Mouse (Mus musculus) T-cell, adult 2 months (primary cell): Measurements from ENCODE around the gene Psen1.

Source experiments
- DNase-seq: peaks from one replicate; pipeline ENCODE4 v3.0.0; 2022; ENCODE audit warnings: low spot score

Psen1 gene

DNA sequence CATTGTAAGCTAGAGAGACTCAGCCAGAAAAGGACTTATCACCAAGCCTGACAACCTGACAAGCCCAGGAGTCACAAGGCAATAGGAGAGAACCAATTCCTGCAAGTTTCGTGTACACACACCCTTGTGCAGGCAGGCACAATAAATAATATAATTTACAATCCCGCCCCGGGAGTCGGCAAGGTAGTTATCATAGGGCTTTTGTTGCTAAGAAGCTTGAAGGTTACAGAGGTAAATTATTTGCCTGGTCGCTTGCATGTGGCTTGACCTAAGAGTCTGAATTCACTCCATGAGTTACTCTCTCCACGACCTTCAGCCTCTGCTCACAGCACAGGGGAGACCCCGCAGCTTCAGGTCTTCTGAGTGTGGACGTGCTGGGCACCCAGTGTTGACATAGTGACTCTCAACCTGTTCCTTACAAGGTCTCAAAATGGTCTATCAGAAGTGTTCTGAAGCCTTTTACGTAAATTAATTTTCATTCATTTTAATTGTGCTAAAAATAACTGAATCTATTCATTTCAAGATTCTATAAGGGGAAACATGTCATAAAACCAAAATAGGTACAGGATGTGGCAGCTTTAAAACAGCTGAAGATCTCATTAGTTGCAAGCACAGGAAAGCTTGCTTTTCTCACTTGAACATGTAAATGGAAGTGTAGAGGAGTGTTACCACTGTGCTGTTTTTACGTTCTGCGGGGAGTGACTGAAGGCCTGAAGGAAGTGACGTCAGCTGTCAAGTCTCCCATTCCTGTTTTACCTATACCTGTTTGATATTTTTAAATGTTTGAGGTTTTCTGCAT, 38.8 kb downstream of the Psen1 start:
- no peak for DNase-seq

DNA sequence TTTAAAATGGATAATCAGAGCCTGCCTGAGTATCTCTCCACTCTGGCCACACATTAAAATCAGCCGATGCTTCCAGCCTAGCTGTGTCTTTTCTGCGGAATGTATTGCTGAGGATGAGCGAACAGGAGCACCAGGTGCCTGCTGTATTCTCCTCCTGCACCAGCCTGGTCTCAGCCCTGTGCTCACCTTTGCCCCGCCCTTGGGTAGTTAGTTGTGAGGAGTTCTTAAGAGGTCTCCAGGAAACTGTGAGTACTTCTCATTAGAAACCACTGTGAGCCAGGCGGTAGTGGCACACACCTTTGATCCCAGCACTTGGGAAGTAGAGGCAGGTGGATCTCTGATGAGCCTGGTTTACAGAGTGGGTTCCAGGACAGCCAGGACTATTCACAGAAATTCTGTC, 44.3 kb downstream of the Psen1 start:
- DNase-seq: no peak

DNA sequence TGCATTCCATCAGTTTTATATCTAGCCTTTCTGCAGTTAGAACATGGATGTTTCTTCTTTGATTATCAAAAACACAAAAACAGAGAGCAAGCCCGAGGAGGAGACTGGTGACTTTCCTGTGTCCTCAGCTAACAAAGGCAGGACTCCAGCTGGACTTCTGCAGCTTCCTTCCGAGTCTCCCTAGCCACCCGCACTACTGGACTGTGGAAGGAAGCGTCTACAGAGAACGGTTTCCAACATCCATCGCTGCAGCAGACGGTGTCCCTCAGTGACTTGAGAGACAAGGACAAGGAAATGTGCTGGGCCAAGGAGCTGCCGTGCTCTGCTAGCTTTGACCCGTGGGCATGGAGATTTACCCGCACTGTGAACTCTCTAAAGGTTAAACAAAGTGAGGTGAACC, 46.1 kb downstream of the Psen1 start:
- no peak for DNase-seq

- no peak for DNase-seq
Measured at GRCm38 (mm10) chr12:83736236-83736635, 48.3 kb downstream of the Psen1 start.

DNA sequence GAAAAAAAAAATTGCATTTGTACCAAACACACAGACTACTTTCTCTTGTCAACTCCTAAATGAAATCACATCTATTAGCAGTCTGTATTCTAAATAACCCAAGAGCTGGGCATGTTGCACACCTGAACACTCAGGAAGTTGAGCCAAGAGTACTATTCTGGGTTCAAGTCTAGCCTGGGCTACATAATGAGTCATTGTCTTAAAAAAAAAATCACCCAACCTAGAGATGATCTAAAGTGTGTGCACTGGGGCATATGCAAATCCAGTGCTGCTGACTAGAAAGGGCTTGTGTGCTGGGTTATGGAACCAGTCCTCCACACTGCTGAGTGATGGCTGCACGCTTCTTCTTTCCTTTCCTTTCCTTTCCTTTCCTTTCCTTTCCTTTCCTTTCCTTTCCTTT, 50.7 kb downstream of the Psen1 start:
- DNase-seq: no peak

- DNase-seq: no peak
Measured at GRCm38 (mm10) chr12:83741722-83742121, 53.8 kb downstream of the Psen1 start.

DNA sequence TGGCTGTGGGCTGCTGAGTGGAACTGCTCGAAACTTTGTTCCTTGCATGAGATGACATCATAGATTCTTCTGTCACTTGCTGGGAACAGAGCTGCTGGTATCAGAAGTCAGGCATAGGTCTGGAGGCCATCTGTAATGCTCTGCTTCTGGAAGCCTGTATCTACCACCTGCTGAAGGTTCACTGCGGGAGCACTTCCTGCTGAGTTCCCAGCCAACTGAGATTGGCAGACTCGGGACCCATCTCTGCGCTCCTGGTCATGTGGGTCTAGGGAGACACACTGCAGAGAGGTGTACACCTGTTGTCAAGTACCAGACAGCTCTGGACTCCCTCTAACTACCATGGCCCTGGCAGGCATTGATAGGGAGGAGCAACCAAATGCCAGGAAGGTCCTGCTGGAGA, 54.9 kb downstream of the Psen1 start:
- no peak for DNase-seq

- no peak for DNase-seq
Measured at GRCm38 (mm10) chr12:83743712-83744111, 55.8 kb downstream of the Psen1 start.

GRCm38 (mm10) chr12:83749186-83749585, 61.2 kb downstream of the Psen1 start:
- DNase-seq: no peak

DNA sequence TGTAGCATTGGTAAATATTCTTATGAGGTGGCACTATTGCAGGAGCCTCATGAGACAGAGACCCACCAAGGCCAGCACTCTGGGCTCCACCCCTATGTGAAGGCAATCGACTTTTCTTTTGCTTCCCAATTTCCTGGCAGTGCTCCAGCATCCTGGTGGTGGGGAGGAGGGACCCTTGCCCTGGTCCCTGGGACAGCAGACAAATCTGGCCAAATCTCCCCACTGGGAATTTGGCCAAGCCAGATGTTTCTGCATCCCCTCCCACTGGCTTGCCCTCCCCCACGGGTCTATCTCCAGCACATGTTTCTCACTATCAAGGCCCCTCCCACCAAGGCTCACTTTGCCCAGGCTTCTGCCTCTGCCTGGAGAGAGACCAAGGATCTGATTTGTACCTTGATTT, 64.5 kb downstream of the Psen1 start:
- DNase-seq: no peak

DNA sequence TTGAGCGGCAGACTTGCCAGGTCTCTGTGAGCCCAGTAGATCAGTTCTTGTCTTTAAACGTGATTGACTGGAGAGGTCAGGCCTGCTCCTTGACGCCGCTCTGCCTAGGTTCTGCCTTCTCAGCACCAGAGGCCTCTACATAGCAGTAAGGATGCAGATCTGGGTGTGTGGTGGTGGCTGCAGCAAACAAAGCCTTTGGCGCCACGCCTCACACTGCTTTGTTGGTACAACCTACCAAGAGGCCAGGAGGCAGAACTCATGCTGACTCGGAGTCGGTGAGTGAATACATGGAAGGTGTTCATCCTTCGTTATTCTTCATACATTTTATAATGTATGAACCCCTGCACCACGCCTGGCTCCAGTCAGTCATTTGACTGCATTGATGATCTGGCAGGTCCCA, 70.8 kb downstream of the Psen1 start:
- DNase-seq: no peak

GRCm38 (mm10) chr12:83760201-83760600, 72.2 kb downstream of the Psen1 start:
- no peak for DNase-seq

DNA sequence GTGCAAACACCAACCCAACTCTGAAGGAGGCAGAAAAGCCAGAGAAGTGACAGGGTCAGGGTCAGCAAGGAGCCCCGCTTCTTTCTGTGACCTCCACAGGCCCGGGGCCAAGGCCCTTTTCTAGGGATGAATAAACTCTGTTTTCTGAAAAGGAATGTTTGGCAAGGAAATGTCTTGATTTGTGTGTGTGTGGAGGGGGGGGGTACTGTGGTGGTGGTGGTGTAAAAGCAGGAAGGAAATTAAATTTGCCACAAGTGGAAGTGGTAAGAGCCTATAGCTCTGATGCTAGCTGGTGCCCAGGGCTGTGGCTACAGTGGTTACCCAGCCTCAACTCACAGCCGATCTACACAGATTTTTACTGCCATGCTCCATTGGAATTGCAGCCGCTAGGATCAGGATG, 74.8 kb downstream of the Psen1 start:
- peak; percentile 34 for DNase-seq

- peak; percentile 45 for DNase-seq
Measured at GRCm38 (mm10) chr12:83763311-83764043, 75.5 kb downstream of the Psen1 start, which contains the start of gene Papln. Papln (plus strand) TSS chr12:83763634.

- no peak for DNase-seq
Measured at GRCm38 (mm10) chr12:83764044-83764365, 76.1 kb downstream of the Psen1 start.

GRCm38 (mm10) chr12:83764519-83764918, 76.6 kb downstream of the Psen1 start:
- DNase-seq: no peak

DNA sequence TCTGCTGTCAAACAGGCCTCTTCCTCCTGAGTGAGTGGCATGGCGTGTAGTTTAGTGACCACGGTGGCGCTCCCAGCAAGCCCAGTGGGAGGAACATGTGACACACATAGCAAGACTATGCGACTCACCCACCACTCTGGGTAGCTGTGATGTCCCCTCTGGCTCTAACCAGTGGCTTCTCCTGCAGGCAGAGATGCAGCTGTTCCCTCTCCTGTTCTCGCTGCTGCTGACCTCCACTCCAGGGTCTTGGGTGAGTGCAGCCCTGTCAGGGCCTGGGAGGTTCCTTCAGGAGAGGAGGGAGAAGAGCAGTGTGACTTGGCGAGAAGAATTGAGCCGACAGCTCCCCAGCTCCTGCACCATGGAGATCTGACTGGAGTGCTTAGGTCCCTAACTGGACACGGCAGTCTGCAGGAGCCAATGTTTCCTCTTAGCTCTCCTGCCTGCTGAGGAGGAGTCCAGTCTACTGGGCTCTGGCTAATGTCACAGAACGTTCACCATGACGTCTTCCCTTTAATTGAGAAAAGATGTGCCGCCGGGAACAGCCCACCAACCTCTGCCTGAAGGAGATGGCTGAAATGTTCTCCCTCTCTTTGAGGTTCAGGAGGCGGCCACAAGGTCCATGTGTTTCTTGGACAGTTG, 78.1 kb downstream of the Psen1 start:
- DNase-seq: no peak

GRCm38 (mm10) chr12:83767833-83768232, 79.9 kb downstream of the Psen1 start:
- DNase-seq: no peak

- DNase-seq: no peak
Measured at GRCm38 (mm10) chr12:83768235-83768899, 80.4 kb downstream of the Psen1 start.

- DNase-seq: peak; percentile 18
Measured at GRCm38 (mm10) chr12:83770418-83771256, 82.7 kb downstream of the Psen1 start.

GRCm38 (mm10) chr12:83775621-83776020, 87.7 kb downstream of the Psen1 start:
- no peak for DNase-seq

DNA sequence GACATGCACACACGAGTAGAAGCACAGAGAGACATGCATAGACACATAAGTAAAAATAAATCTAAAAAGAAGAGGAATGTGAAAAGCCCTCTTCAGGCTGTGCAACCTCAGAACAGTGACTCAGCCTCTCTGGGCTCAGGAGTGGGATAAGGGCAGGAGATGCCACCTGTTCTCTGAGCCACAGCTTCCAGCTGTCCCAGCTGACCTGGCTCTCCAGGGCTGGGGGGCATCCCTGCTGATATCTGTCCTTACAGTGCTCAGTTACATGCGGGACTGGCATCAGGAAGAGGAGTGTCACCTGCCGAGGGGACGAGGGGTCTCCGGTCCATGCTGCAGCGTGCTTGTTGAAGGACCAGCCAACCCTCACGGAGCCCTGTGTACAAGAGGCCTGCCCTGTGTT, 88.8 kb downstream of the Psen1 start:
- no peak for DNase-seq
